Mouse (Mus musculus) T-helper 2 cell (primary cell): Measurements from ENCODE around the gene Snx30.

Source experiments
- in situ Hi-C: fragments of 300-600 bp; cut with MboI, MseI; formaldehyde crosslinking; loops from one replicate; pipeline ENCODE4 v1.15.1; 2025; ENCODE audit warnings: high pct_unique_total_duplicates

The Snx30 gene

GRCm38 (mm10) chr4:59901810-59902209, 96.2 kb downstream of the Snx30 start:
- in situ Hi-C loops: loop anchor here (10.0 kb wide), 1 partner anchor 407 kb away; no protein-coding TSS in a partner anchor

GRCm38 (mm10) chr4:59902547-59902946, 96.9 kb downstream of the Snx30 start:
- in situ Hi-C loops: loop anchor here (10.0 kb wide), 1 partner anchor 408 kb away; no protein-coding TSS in a partner anchor

GRCm38 (mm10) chr4:59907092-59907491, 101.5 kb downstream of the Snx30 start:
- in situ Hi-C loops: loop anchor here (10.0 kb wide), 1 partner anchor 412 kb away; no protein-coding TSS in a partner anchor

GRCm38 (mm10) chr4:59907657-59908230, 102.1 kb downstream of the Snx30 start:
- in situ Hi-C loops: loop anchor here (10.0 kb wide), 1 partner anchor 413 kb away; no protein-coding TSS in a partner anchor

- in situ Hi-C loops: loop anchor here (10.0 kb wide), 1 partner anchor 414 kb away; no protein-coding TSS in a partner anchor
These were observed 103.1 kb downstream of the Snx30 start for GRCm38 (mm10) chr4:59908785-59909184.

GRCm38 (mm10) chr4:59914608-59915403, 109.2 kb downstream of the Snx30 start, which contains the start of gene Slc46a2:
Slc46a2 (minus strand) TSS chr4:59915056.
- in situ Hi-C loops: no loop called here

- in situ Hi-C loops: no loop called here
These were observed 112.3 kb downstream of the Snx30 start for GRCm38 (mm10) chr4:59917966-59918365.

- in situ Hi-C loops: no loop called here
These were observed 119.4 kb downstream of the Snx30 start for GRCm38 (mm10) chr4:59925082-59925481.

GRCm38 (mm10) chr4:59927666-59928065, 122.0 kb downstream of the Snx30 start:
- in situ Hi-C loops: no loop called here

GRCm38 (mm10) chr4:59928347-59928746, 122.7 kb downstream of the Snx30 start:
- in situ Hi-C loops: no loop called here

- in situ Hi-C loops: no loop called here
These were observed 127.1 kb downstream of the Snx30 start for GRCm38 (mm10) chr4:59932505-59933281.

GRCm38 (mm10) chr4:59937543-59937942, 131.9 kb downstream of the Snx30 start:
- in situ Hi-C loops: no loop called here
